ENCODE assay signal across 10 mouse cellular contexts in genomic region chr11:77775701-77776400, GRCm38 (mm10). TPM values are rescaled to one million over a fixed set of nuclear protein-coding genes. Genes with fewer than 3 reads are reported as not detected.
DNase-seq lines count a peak whose midpoint lies in the region; ATAC-seq and TF ChIP-seq lines count a peak whose summit lies in the region.
"Had no signal": no experiment of that assay in that cellular context is flagged by ENCODE, and none has a peak within 500 bp of the region (broad histone marks: within the 10 kb centered on the region; RNA-seq: fewer than 3 reads in every experiment).

No protein-coding gene starts in this region.

- no peaks in the 10 kb centered on the region for H3K27me3 ChIP-seq in heart, postnatal 0 days (ENCODE audit: control insufficient read depth, insufficient read depth, low read length)
- no peaks in the 10 kb centered on the region for H3K27me3 ChIP-seq in liver, embryonic 15.5 days

- no peaks in the 10 kb centered on the region for H3K9me3 ChIP-seq in heart, postnatal 0 days (replicated peaks; ENCODE audit: control insufficient read depth, low read length)
- no peaks in the 10 kb centered on the region for H3K9me3 ChIP-seq in liver, embryonic 15.5 days (replicated peaks)

- TF ChIP-seq EP300 in heart, postnatal 0 days (IDR thresholded peaks at IDR 0.05; ENCODE audit: low read depth), result no peak

- no peak overlapping the region for H3K4me2 ChIP-seq in heart, postnatal 0 days (ENCODE audit: low read depth, low read length)
- no peak overlapping the region for H3K4me2 ChIP-seq in liver, embryonic 15.5 days

- H3K9ac ChIP-seq in heart, postnatal 0 days (replicated peaks; ENCODE audit: low read depth, low read length), result no peak overlapping the region
- no peak overlapping the region for H3K9ac ChIP-seq in liver, embryonic 15.5 days

- H3K27ac ChIP-seq in heart, postnatal 0 days (ENCODE audit: low read depth), result peak overlapping the region; percentile 50
- H3K27ac ChIP-seq in liver, embryonic 15.5 days (replicated peaks), result 0 out of 2 replicates have a peak overlapping the region, but pooled peaks have one; percentile 14

- TF ChIP-seq CTCF in heart, postnatal 0 days (IDR thresholded peaks at IDR 0.05; ENCODE audit: low read depth), result no peak

- H3K4me1 ChIP-seq in heart, postnatal 0 days (ENCODE audit: control insufficient read depth, insufficient read depth), result 0 out of 2 replicates have a peak, but pooled peaks cover 3% of the 10 kb centered on the region
- H3K4me1 ChIP-seq in liver, embryonic 15.5 days (replicated peaks), result peaks cover 70% of the 10 kb centered on the region

- H3K36me3 ChIP-seq in heart, postnatal 0 days (replicated peaks; ENCODE audit: control insufficient read depth, insufficient read depth, low read length), result peaks cover 16% of the 10 kb centered on the region; the same call in 1 of the 2 replicates
- H3K36me3 ChIP-seq in liver, embryonic 15.5 days (replicated peaks), result peaks cover 34% of the 10 kb centered on the region

- H3K4me3 ChIP-seq in heart, postnatal 0 days (ENCODE audit: low read depth, low read length), result no peak overlapping the region
- H3K4me3 ChIP-seq in liver, embryonic 15.5 days (replicated peaks), result no peak overlapping the region

- 36% methylated on average over 9 of the region's 9 CpGs for WGBS in heart, postnatal 0 days
- 30% methylated on average over 9 of the region's 9 CpGs for WGBS in liver, embryonic 15.5 days (ENCODE audit: insufficient replicate concordance)

- no peak for ATAC-seq in heart, postnatal 0 days (ENCODE audit: insufficient read depth, low read depth)
- no peak for ATAC-seq in liver, embryonic 15.5 days (ENCODE audit: insufficient read depth)

- intact Hi-C loops in heart, postnatal 25 days (cut with DNase I), result no loop called here

- DNase-seq in heart, adult 9 months (ENCODE audit: low spot score in 2 of 2), result peak; percentile 25 to 70
- no peak for DNase-seq in heart, postnatal 25 days (ENCODE audit: low spot score)
- peak; percentile 78 for DNase-seq in R1 (ENCODE audit: low read depth, low spot score)
- no peak for DNase-seq in heart, postnatal 0 days (ENCODE audit: low spot score)
- DNase-seq in right cerebral cortex, adult 2 months (ENCODE audit: low spot score in 2 of 2), result no peak
- DNase-seq in B cell, adult 2 months, result no peak
- DNase-seq in cerebellum, adult 8-10 months, result no peak
- DNase-seq: gastrocnemius, postnatal 25 days; spleen, adult 18-20 months had no signal

RNA-seq across cellular contexts. Expression of gene Gm10277, which starts 11.7 kb away (rescaled TPM):
- total RNA-seq in heart, postnatal 25 days (2021), result not detected
- not detected in 2 replicates for total RNA-seq in heart, postnatal 0 days (2014; rRNA removed; ENCODE audit: low replicate concordance)
- polyA plus RNA-seq in heart, postnatal 0 days (2015; fragmentation: Nextera tagmentation; extraction: Ambion mirVana), result 0.41 and 0.52 TPM in 2 replicates
- polyA plus RNA-seq in liver, embryonic 15.5 days (2015; fragmentation: Nextera tagmentation; extraction: Ambion mirVana), result 0.39 and 0.85 TPM in 2 replicates
- total RNA-seq: gastrocnemius, postnatal 25 days had no signal

RNA-seq across cellular contexts. Expression of gene Myo18a, which starts 12.8 kb away (rescaled TPM):
- 100 to 1,000 TPM; 273 to 280 TPM for total RNA-seq in heart, postnatal 25 days (2021)
- total RNA-seq in heart, postnatal 0 days (2014; rRNA removed; ENCODE audit: low replicate concordance), result 181 and 218 TPM in 2 replicates
- polyA plus RNA-seq in heart, postnatal 0 days (2015; fragmentation: Nextera tagmentation; extraction: Ambion mirVana), result 80.0 and 82.5 TPM in 2 replicates
- polyA plus RNA-seq in liver, embryonic 15.5 days (2015; fragmentation: Nextera tagmentation; extraction: Ambion mirVana), result 14.4 and 15.7 TPM in 2 replicates

RNA-seq across cellular contexts. Expression of gene Cryba1, which starts 50.8 kb away (rescaled TPM):
- not detected for total RNA-seq in heart, postnatal 25 days (2021)
- not detected in 2 replicates for total RNA-seq in heart, postnatal 0 days (2014; rRNA removed; ENCODE audit: low replicate concordance)
- not detected in 2 replicates for polyA plus RNA-seq in heart, postnatal 0 days (2015; fragmentation: Nextera tagmentation; extraction: Ambion mirVana)
- polyA plus RNA-seq in liver, embryonic 15.5 days (2015; fragmentation: Nextera tagmentation; extraction: Ambion mirVana), result not detected in 2 replicates
- total RNA-seq: gastrocnemius, postnatal 25 days had no signal

Comparison
In these comparisons a context has a peak if more than half of its experiments do, and no peak if none do; other contexts are left out.
1. DNase-seq: peak in heart, adult 9 months (2 of 2) and R1 (single experiment); none in heart, postnatal 25 days (single experiment), heart, postnatal 0 days (single experiment), right cerebral cortex, adult 2 months (0 of 2), B cell, adult 2 months (0 of 2) and cerebellum, adult 8-10 months (single experiment).